Comparison of ENCODE assay signal across 8 mouse cellular contexts in the genomic region with DNA sequence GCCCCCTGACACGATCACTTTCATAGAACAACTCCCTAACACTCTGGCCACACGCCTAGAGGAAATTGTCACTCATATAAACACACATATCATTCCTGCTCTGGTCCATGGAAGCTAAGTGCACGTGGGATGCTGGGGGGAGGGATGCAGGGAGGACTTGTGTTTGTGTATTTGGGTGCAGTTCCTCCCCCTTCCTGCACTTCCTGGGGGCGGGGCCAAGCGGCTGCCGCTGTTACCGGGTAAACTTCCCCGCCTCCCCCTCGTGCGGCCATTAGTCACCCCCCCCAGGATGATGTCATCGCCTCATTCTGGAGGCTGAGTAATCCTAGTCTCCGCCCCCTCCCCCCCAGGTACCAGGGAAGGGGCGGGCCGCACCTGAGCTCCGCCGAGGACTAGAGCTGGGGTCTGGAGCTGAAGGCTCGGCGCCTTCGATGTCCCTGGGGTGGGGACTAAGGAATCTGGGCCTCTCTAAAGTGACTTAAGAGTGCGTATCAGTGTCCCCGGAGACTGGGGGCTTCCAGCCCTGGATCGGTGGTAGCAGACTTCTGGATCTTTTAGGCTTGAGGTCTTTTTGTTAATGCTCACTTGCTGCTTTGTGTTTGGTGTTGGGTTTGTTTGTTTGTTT. TPM values are rescaled to one million over a fixed set of nuclear protein-coding genes. Genes with fewer than 3 reads are reported as not detected.
DNase-seq lines count a peak whose midpoint lies in the region; ATAC-seq lines count a peak whose summit lies in the region.

No protein-coding gene starts in this region.

- DNase-seq in WW6 (ENCODE audit: low read depth, low spot score): peak; percentile 76
- peak; percentile 88 to 94 for DNase-seq in cerebellum, postnatal 36 days
- peak; percentile 90 for DNase-seq in gastrocnemius, adult 18-20 months (ENCODE audit: low spot score)
- peak; percentile 69 to 96 for DNase-seq in left cerebral cortex, postnatal 10 days (ENCODE audit: extremely low spot score in 1 of 2, low spot score in 2 of 2)
- DNase-seq in right cerebral cortex, postnatal 10 days (ENCODE audit: low spot score in 2 of 2): peak; percentile 87 to 88
- DNase-seq in urinary bladder, postnatal 36 days (ENCODE audit: low spot score in 2 of 2): peak; percentile 80 to 87

- intact Hi-C loops in left cerebral cortex, postnatal 10 days (cut with DNase I): loop anchor here (2.0 to 10.0 kb wide), 2 partner anchors 14 to 168 kb away; no protein-coding TSS in a partner anchor

- H3K4me2 ChIP-seq in hindbrain, embryonic 16.5 days (ENCODE audit: low read length): peak overlapping the region; percentile 86

- no peaks in the 10 kb centered on the region for H3K27me3 ChIP-seq in hindbrain, embryonic 16.5 days (replicated peaks; ENCODE audit: control insufficient read depth, insufficient read depth, low read length)

- H3K36me3 ChIP-seq in hindbrain, embryonic 16.5 days (ENCODE audit: control insufficient read depth, insufficient read depth, low read length): no peaks in the 10 kb centered on the region

- WGBS in hindbrain, embryonic 16.5 days: 2% methylated on average over 20 of the region's 22 CpGs

- peak overlapping the region; percentile 67 for H3K27ac ChIP-seq in hindbrain, embryonic 16.5 days (ENCODE audit: low read depth, low read length)

- peak; percentile 9; the same call in 1 of the 2 replicates for ATAC-seq in hindbrain, embryonic 16.5 days
- ATAC-seq in megakaryocyte progenitor cell, adult 5-6 weeks (replicated peaks; ENCODE audit: poor library complexity): peak; percentile 56

- H3K9ac ChIP-seq in hindbrain, embryonic 16.5 days (ENCODE audit: low read depth, low read length): peak overlapping the region; percentile 60

- H3K4me1 ChIP-seq in hindbrain, embryonic 16.5 days (ENCODE audit: control insufficient read depth, insufficient read depth, low read depth, low read length): peaks cover 26% of the 10 kb centered on the region

- H3K9me3 ChIP-seq in hindbrain, embryonic 16.5 days (ENCODE audit: control insufficient read depth, low read length): no peaks in the 10 kb centered on the region

- peak overlapping the region; percentile 42 for H3K4me3 ChIP-seq in hindbrain, embryonic 16.5 days (ENCODE audit: low read length)

RNA-seq across cellular contexts. Expression of a gene that starts 10.3 kb away (rescaled TPM):
- total RNA-seq in gastrocnemius, adult 18-20 months (2021): 10 to 100 TPM; 35.7 to 38.9 TPM
- 26.1 TPM in 2 replicates for polyA plus RNA-seq in hindbrain, embryonic 16.5 days (2015; fragmentation: Nextera tagmentation; extraction: Ambion mirVana)
- 10 to 100 TPM; 85.5 to 89.0 TPM for total RNA-seq in left cerebral cortex, postnatal 10 days (2021)
- total RNA-seq in megakaryocyte progenitor cell, adult 5-6 weeks (2015): 17.3 and 19.8 TPM in 2 replicates
- total RNA-seq in megakaryocyte progenitor cell, adult 5-6 weeks (2017): 87.9 and 99.6 TPM in 2 replicates

RNA-seq across cellular contexts. Expression of a gene that starts 11.3 kb away (rescaled TPM):
- total RNA-seq in gastrocnemius, adult 18-20 months (2021): 1 to 10 TPM; 1.2 to 2.3 TPM
- 31.3 and 32.7 TPM in 2 replicates for polyA plus RNA-seq in hindbrain, embryonic 16.5 days (2015; fragmentation: Nextera tagmentation; extraction: Ambion mirVana)
- total RNA-seq in left cerebral cortex, postnatal 10 days (2021): 10 to 100 TPM; 30.1 to 34.6 TPM
- total RNA-seq in megakaryocyte progenitor cell, adult 5-6 weeks (2015): 0.25 and 1.8 TPM in 2 replicates
- 0.84 and 1.2 TPM in 2 replicates for total RNA-seq in megakaryocyte progenitor cell, adult 5-6 weeks (2017)

RNA-seq across cellular contexts. Expression of a gene that starts 23.5 kb away (rescaled TPM):
- 10 to 100 TPM; 14.2 to 14.3 TPM for total RNA-seq in gastrocnemius, adult 18-20 months (2021)
- 55.5 and 62.4 TPM in 2 replicates for polyA plus RNA-seq in hindbrain, embryonic 16.5 days (2015; fragmentation: Nextera tagmentation; extraction: Ambion mirVana)
- 10 to 100 TPM; 33.0 to 35.6 TPM for total RNA-seq in left cerebral cortex, postnatal 10 days (2021)
- 5.0 and 11.3 TPM in 2 replicates for total RNA-seq in megakaryocyte progenitor cell, adult 5-6 weeks (2015)
- total RNA-seq in megakaryocyte progenitor cell, adult 5-6 weeks (2017): 5.2 and 6.8 TPM in 2 replicates

RNA-seq across cellular contexts. Expression of a gene that starts 37.5 kb away (rescaled TPM):
- 1 to 10 TPM; 1.5 to 2.3 TPM for total RNA-seq in gastrocnemius, adult 18-20 months (2021)
- polyA plus RNA-seq in hindbrain, embryonic 16.5 days (2015; fragmentation: Nextera tagmentation; extraction: Ambion mirVana): 2.1 and 2.4 TPM in 2 replicates
- total RNA-seq in left cerebral cortex, postnatal 10 days (2021): under 1 TPM; 0.71 to 0.83 TPM
- total RNA-seq in megakaryocyte progenitor cell, adult 5-6 weeks (2015): 2.4 and 4.0 TPM in 2 replicates
- total RNA-seq in megakaryocyte progenitor cell, adult 5-6 weeks (2017): 0.57 and 1.2 TPM in 2 replicates

RNA-seq across cellular contexts. Expression of a gene that starts 52.9 kb away (rescaled TPM):
- total RNA-seq in gastrocnemius, adult 18-20 months (2021): under 1 TPM; 0.25 to 0.26 TPM
- polyA plus RNA-seq in hindbrain, embryonic 16.5 days (2015; fragmentation: Nextera tagmentation; extraction: Ambion mirVana): 0.07 and 0.13 TPM in 2 replicates
- total RNA-seq in left cerebral cortex, postnatal 10 days (2021): under 1 TPM; 0.53 to 0.79 TPM
- total RNA-seq in megakaryocyte progenitor cell, adult 5-6 weeks (2015): 1.1 and 1.7 TPM in 2 replicates
- total RNA-seq in megakaryocyte progenitor cell, adult 5-6 weeks (2017): 1.1 and 1.3 TPM in 2 replicates

Comparison
In these comparisons a context has a peak if more than half of its experiments do, and no peak if none do; other contexts are left out.
1. Peak in every context shown above with its lines: DNase-seq, ATAC-seq, H3K4me3 ChIP-seq and H3K27ac ChIP-seq.
2. RNA of a gene that starts 11.3 kb away (total RNA-seq): 30.1 to 34.6 TPM in left cerebral cortex, postnatal 10 days; 1.2 to 2.3 TPM in gastrocnemius, adult 18-20 months and 0.25 to 1.8 TPM in megakaryocyte progenitor cell, adult 5-6 weeks; every median in the first group is over 4 times any median in the second.